Mouse (Mus musculus) frontal cortex, postnatal 36 days (tissue): Measurements from ENCODE around the gene Spty2d1.
"Not testable (repeated sequence)": the region's sequence is repeated elsewhere in the genome, so short reads cannot be mapped to it uniquely, and the experiment has no call there.

Experiments used
- DNase-seq, 2 experiments: peaks; one replicate each; pipeline ENCODE4 v3.0.0; 2022; ENCODE audit warnings: low spot score in 2 of 2

The Spty2d1 gene

GRCm38 (mm10) chr7:47008168-47008993 lies at the start of gene Spty2d1:
Gene Spty2d1, minus strand, starts transcription at chr7:47008411.
- peak; percentile 99 to 100 for DNase-seq

- no peak for DNase-seq
Observed at GRCm38 (mm10) chr7:47056273-47056672, 48.1 kb upstream of the Spty2d1 start.

DNA sequence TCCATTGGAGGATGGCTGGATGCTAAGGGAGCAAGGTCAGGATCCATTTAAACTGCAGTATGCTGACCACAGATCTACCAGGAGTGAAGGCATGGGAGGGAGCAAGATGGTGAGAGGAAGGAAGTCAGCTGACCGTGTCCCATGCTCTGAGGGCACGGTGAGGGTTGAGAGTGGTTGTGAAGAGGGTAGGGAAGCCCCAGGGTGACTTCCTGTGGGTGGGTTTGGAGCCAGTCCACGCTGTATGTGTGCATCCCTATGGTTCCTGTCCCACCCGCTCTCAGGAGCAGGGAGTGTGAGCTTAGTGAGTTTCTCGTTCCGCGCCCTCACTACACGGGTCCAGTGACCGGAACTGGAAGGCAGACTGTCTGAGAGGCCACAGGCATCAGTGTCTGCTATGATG lies 47.5 kb upstream of the Spty2d1 start:
- DNase-seq: no peak

DNA sequence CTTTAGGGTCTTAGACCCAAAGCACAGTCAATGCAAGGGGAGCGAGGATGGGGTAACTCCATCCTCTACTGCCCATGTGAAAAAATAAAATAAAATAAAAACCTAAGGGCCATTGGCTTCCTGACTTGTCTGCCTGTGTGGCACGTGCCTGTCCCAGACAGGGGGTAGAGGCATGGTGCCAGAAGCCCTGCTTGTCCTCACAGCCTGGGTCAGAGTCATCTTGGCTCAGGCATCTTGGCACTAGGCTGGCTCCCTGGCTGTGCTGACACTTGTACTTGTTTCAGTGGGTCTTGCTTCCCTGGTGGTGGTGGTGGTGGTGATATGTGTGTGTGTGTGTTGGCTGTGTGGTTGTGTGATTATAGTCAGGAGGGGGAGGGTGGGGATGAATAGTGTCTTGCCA lies 46.5 kb upstream of the Spty2d1 start:
- no peak for DNase-seq

DNA sequence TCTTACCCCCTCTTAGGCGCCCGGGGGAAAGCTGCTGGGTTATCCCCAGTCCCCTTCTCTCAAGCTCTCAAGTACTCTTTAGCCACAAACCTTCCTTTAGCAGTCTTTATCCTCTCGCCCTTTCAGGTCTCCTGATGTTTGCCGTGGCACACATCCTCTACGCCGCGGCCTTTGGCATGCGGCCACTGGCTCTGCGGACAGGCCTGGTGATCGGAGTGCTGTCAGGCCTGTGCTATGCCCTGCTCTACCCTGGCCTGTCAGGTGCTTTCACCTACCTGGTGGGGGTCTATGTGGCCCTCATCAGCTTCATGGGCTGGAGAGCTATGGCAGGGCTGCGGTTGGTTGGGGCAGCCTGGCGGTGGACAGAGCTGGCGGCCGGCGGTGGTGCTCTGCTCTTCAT lies 45.1 kb upstream of the Spty2d1 start:
- no peak for DNase-seq

DNA sequence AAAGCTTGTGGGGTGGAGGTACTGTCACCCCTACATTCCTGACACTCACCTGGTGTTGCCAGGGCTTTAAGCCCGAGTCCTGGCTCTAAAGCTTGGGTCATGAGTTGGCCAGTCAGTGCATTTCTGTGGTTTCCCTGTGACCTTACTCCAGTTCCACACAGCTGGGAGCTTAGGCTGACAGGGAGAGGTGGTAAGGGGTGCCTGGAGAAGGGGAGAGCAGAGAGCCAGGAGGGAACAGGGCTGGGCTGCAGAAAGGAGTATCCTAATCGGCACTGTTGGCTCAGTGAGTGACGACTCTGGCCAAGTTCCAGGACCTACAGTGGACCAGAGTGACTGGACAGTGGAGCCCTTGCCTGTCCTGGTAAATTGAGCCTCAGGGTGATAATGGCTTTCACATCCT lies 44.1 kb upstream of the Spty2d1 start:
- no peak for DNase-seq

GRCm38 (mm10) chr7:47051404-47052151 lies 43.4 kb upstream of the Spty2d1 start:
- DNase-seq: peak; percentile 39 to 42

GRCm38 (mm10) chr7:47050766-47051165 lies 42.6 kb upstream of the Spty2d1 start:
- peak; percentile 64 to 74 for DNase-seq

DNA sequence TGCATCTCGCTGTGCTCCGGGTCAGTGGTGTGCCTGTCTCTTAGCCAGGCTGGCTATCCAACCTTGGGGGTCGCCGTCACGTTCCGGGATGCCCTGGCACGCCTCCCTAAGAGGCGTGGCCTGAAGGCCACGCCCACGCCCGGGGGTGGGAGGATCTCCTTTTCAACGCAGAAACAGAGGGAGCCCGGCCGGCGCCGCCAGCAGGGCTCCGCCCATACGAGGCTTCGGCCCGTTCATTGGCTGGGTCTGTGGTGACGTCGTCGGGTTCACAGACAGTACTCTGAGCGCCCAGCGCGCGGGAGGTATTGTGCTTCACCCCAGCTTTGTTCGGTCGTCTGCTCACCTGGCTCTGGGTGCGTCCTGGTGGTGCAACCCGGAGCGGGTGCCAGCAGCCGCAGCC lies 42.2 kb upstream of the Spty2d1 start, which contains the start of gene Tmem86a:
Tmem86a (plus strand) TSS at position 236 of the 400 bp plus-strand sequence.
- DNase-seq: peak; percentile 94 to 98

DNA sequence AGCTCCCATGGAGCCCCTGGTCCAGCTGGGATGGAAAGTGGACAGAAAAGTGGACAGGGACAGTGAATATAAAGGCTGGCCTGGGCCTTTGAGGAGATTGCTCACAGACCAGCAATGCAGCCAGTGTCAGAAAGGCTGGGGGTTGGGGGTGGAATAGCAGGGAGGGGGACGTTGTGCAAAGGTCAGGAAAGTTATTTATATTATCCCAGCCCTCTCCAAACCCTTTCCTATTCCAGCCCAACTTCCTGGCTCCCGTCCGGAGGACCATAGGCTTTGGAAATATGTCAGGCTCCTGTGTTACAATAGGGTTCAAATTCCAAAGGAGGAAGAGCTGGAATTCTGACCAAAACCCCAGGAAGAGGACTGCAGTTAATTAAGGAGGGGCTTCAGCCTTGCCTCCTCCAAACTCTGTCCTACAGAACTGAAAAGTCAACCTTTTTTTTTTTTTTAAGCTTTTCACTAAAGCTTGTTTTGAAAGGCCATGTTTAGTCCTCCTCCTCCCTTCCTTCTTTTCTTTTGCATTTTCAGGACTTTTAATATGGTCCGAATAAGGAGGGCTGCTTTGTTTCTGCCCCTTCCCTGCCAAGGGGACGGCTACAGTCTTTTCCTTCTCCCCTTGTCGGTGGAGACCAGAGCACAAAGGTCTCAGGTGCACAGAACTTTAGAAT lies 34.7 kb upstream of the Spty2d1 start:
- no peak for DNase-seq

GRCm38 (mm10) chr7:47042121-47042520 lies 33.9 kb upstream of the Spty2d1 start:
- no peak for DNase-seq

DNA sequence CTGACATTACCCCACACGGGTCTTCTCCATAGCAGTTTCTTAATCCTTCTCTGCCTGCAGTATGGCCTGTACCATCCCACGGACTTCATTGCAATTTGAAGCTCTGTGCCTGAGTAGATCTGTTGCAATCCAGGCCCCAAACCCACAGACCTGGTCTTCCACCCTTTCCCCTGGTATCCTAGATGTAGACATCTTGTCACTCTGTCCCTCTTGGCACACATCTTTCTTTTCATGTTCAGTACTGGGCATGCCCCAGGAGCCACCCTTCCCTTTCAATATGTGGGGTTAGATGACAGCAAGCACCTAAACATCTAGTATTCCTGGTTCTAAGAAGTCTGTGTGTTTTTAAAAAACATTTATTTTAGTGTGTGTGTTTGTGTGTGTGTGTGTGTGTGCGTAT lies 33.5 kb upstream of the Spty2d1 start:
- DNase-seq: no peak

DNA sequence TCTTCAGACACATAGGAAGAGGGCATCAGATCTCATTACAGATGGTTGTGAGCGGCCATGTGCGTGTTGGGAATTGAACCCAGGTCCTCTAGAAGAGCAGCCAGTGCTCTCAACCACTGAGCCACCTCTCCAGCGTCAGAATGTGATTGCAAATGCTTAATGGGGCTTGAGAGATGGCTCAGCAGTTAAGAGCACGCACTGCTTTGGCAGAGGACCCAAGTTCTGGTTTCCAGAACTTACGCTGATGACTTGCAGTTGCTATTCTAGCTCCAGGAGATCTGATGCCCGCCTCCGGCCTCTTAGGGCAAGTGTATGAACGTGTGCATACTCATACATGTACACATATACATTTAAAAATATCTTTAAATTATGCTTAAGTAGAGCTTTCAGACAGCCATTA lies 27.2 kb upstream of the Spty2d1 start:
- no peak for DNase-seq

DNA sequence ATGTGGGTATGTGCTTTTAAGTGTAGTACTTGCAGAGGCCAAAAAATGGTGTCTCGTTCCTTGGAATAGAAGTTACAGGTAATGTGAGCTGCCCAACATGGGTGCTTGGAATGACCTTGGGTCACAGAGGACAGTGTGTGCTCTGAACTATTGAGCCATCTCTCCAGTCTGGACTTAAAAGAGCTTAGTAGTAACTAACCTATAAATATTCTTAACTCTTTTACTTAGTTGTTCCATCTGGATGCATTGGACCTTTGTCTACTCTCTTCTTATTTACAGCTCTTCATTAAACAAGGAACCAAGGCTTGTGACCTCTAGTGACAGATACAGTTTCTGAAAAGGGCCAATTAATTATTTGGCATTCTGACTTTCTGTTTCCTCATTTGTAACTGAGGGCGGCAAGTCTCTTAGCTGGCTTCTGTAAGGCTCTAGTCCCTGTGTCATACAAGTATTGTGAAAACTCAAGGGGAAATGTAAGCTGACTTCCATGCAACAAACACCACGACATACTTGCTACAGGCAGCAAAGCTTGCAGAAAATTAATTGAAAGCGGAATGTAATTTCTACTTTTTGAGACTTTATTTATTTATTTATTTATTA lies 26.7 kb upstream of the Spty2d1 start:
- DNase-seq: no peak

DNA sequence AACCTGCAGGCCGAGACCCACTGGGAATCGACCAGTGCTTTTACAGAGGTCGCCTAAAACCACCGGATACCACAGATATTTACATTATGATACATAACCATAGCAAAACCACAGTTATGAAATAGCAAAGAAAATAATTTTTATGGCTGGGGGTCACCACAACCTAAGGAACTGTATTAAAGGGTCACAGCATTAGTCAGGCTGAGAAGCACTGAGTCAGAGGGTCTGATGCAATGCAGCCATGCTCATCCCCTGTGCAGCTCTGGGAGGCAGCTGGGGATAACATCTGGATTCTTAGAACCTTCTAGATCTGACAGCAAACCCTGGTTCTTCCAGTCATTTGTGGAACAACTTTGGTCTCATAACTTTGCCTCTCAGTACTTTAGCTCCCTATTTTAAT lies 23.2 kb upstream of the Spty2d1 start:
- DNase-seq: no peak

DNA sequence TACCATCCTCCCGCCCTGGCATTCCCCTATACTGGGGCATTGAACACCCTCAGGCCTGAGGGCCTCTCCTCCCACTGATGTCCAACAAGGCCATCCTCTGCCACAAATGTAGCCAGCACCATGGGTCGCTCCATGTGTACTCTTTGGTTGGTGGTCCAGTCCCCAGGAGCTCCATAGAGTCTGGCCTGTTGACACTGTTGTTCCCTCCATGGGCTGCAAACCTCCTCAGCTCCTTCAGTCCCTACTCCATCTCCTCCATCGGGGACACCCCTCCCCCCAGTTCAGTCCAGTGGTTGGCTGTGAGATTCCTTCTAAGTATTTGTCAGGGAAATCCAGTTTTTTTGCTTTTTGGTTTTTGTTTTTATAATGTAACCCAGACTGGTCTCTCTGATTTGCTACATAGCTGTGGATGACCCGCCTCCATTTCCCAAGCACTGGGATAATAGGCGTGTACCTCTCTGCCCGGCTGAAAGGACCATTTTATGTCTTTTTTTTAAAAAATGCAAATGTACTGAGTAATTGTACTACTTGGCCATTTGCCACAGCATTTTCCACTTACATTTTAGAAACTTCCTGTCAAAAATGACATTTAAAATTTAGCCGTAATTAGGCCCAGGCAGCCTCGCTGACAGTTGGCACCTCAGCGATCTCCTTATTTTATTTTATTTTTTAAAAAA lies 22.4 kb upstream of the Spty2d1 start:
- DNase-seq: no peak

GRCm38 (mm10) chr7:47027520-47027919 lies 19.3 kb upstream of the Spty2d1 start:
- no peak for DNase-seq

GRCm38 (mm10) chr7:47026899-47027298 lies 18.7 kb upstream of the Spty2d1 start:
- not testable (repeated sequence) for DNase-seq

DNA sequence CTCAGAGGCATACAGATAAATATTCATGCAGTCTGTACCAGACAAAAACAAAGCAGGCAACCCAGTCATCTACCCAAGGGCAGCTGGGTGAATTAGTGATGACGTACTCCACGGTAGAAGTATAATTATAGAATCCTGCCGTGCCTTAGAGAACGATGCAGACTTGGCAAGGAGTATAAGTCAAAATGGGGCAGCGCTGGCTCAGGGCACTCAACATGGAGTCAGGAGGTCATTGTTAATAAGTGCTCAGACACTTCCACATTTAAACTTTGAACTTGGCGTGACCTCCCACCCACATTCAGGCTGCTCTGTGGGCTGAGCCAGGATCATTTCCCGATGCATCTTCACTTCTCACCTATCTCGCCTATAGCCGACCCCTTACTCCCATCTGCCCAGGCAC lies 17.2 kb upstream of the Spty2d1 start:
- DNase-seq: no peak

DNA sequence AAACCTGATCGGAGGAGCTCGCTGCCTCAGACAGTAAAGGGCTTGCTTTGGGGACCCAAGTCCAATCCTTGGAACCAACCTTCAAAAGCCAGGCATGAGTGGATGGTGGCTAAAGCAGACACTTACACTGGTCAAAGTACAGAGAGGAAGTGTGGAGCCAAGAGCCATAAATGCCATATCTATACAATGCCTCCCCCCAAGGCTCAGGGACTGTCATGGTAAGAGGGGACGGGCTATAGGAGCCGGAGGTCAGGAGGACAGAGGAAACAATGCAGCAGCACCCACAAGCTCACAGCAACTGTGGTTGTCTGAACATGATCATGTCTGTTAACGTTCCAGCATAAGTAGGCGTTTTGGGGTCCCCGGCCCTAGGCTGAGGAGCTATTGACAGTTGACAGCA lies 16.2 kb upstream of the Spty2d1 start:
- DNase-seq: no peak

DNA sequence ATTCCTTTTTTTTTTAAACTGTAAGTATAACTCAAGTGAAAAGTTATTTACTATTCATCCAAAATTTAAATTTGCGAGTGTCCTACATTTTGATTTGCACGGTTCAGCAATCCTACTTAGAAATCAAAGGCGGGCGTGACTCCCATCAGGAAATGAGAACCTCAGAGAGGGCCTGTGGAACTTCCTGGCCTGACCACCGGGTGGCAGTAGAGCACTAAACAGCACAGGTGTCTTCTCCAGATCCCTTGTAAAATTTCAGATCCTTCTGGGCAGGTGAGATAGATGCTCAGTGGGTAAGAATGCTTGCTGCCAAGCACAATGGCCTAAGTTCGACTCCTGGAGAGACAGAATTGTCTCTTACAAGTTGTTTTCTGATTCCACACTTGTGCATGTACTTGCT lies 15.3 kb upstream of the Spty2d1 start:
- peak; percentile 84 to 88 for DNase-seq
